Mouse (Mus musculus): ENCODE measurements around the gene Minpp1.

DNA sequence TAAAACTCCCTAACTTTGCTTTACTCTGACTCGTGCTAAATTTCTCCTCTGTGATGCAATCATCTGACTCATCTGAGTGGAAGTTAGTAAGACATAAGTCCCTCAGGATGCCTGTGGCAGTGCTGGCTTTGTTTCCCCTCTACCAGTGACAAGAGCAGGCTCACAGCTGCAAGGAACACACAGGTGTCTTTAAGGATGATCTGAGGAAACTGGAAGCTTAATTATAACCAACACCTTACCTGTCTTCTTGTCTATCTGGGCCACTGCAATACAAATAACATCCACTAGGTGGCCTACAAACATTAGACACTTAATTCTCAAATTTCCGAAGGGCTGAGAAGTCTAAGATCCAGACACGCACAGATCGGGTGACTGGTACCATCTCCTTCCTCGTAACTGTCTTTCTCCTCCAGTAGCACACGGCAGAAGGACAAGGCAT lies 15.5 kb upstream of the Minpp1 start:
- TF ChIP-seq POLR2A (IDR thresholded peaks at IDR 0.05; ENCODE audit: control insufficient read depth, extremely low read depth, insufficient read depth, low read length, poor library complexity): no peak
- TF ChIP-seq CTCF (IDR thresholded peaks at IDR 0.05; ENCODE audit: borderline replicate concordance, control insufficient read depth, extremely low read depth, insufficient read depth, low read length, poor library complexity): no peak

Data from thymus, adult 2 months (tissue).